Mouse (Mus musculus): Measurements from ENCODE around the gene Pik3cb. TPM values are rescaled to one million over a fixed set of nuclear protein-coding genes. Genes with fewer than 3 reads are reported as not detected.
A peak's percentile ranks its signal among the peaks of the same experiment; 100 is the strongest.

Pik3cb gene
- total and polyA plus RNA-seq, 3 experiments = 2.2 to 7.6 TPM; not detected in 1

DNA sequence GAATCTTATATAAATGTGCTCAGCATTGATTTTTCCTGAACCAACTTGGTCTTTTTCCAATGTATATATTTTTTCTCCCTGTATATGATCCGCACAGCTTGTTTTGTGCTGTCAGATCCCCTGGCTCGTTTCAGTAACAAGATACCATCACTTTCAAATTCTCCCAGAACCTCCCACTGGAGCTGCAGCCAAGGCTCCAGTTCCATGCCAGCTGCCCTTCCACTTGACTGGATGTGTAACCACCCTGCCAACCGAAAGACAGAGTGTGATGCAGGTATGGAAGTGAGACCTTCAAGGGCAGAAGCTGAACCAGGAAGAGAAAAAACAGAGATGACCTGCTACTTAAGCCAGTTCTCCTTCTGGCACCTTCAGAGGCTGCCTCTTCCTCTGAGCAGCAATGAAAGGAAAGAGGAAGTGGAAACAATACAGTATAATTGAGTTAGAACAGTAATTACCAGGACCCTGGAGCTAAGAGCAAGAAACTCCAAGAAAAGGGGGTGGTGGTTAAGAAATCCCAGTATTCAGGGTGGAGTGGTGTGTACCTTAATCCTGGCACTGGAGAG, 24.3 kb upstream of the Pik3cb start (continued):
- no peak for TF ChIP-seq GATA1 (IDR thresholded peaks at IDR 0.05; ENCODE audit: low read depth, low read length)
- TF ChIP-seq UBTF (IDR thresholded peaks at IDR 0.05; ENCODE audit: borderline replicate concordance, insufficient read depth, low read depth, low read length) = no peak
- no peak for TF ChIP-seq RCOR1 (IDR thresholded peaks at IDR 0.05; ENCODE audit: low read depth, low read length)
- no peak for TF ChIP-seq TCF12 (IDR thresholded peaks at IDR 0.05; ENCODE audit: low read depth, low read length)
- TF ChIP-seq HCFC1 (IDR thresholded peaks at IDR 0.05; ENCODE audit: low read depth, low read length) = no peak
- TF ChIP-seq CHD1 (IDR thresholded peaks at IDR 0.05; ENCODE audit: low read depth, low read length) = no peak
- TF ChIP-seq CTCF (IDR thresholded peaks at IDR 0.05 in 2 of 3, conservative IDR thresholded peaks at IDR 0.05 in 1 of 3; ENCODE audit: control insufficient read depth in 1 of 3, insufficient read depth in 1 of 3, low read depth in 2 of 3, low read length in 3 of 3, poor library complexity in 1 of 3, severe bottlenecking in 1 of 3) = no peak
- TF ChIP-seq MAX (IDR thresholded peaks at IDR 0.05; ENCODE audit: low read length) = peak; percentile 30; the same call in 1 of the 2 replicates
- TF ChIP-seq GABPA (IDR thresholded peaks at IDR 0.05; ENCODE audit: low read depth, low read length) = no peak
- TF ChIP-seq ELF1 (IDR thresholded peaks at IDR 0.05; ENCODE audit: low read depth, low read length) = peak; percentile 66; the same call in 1 of the 2 replicates
- TF ChIP-seq KAT2A (conservative IDR thresholded peaks at IDR 0.05; ENCODE audit: low read depth, low read length) = no peak

DNA sequence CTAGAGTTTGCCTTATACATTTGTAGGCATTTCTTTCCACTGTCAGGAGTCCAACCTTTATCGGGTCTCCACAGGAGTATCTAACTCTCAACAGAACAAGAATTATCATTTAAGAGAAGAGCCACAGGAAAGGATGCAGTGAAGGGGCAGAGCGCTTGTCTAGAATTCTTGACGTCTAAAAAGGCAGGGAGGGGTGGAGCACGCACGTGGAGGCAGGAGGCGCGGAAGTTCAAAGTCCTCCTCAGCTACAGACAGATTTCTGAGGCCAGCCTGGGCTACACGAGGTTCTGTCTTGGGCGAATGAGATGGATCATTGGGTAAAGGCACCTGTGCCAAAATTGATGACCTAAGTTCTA, 23.7 kb upstream of the Pik3cb start:
- H3K79me2 ChIP-seq (ENCODE audit: control insufficient read depth, insufficient read depth, low read length, poor library complexity) = no peaks in the 10 kb centered on the region
- H3K36me3 ChIP-seq (ENCODE audit: control insufficient read depth in 1 of 2, insufficient read depth in 2 of 2, low read length in 2 of 2) = peaks cover 0 to 33% of the 10 kb centered on the region in 2 experiments; a peak in 2 of 4 replicates
- H3K9ac ChIP-seq (ENCODE audit: control insufficient read depth, low read depth, low read length, poor library complexity, severe bottlenecking) = peak overlapping the region; percentile 70
- H3K4me1 ChIP-seq (ENCODE audit: control insufficient read depth in 1 of 2, insufficient read depth in 2 of 2, low read length in 2 of 2) = peaks cover 17 to 43% of the 10 kb centered on the region in 2 experiments
- H3K4me3 ChIP-seq (ENCODE audit: control insufficient read depth in 1 of 2, insufficient read depth in 1 of 2, low read depth in 2 of 2, low read length in 2 of 2) = peak overlapping the region; percentile 49 to 52
- H3K27me3 ChIP-seq (ENCODE audit: control insufficient read depth in 1 of 2, insufficient read depth in 2 of 2, low read length in 2 of 2) = no peaks in the 10 kb centered on the region
- no peaks in the 10 kb centered on the region for H3K9me3 ChIP-seq (replicated peaks; ENCODE audit: insufficient read depth, low read length)
- peak overlapping the region; percentile 94 for H3K27ac ChIP-seq (ENCODE audit: control insufficient read depth, low read depth, low read length)
- no peak for DNase-seq (ENCODE audit: low read depth, low spot score)
- TF ChIP-seq GABPA (IDR thresholded peaks at IDR 0.05; ENCODE audit: low read depth, low read length) (no peak), CHD1 (IDR thresholded peaks at IDR 0.05; ENCODE audit: low read depth, low read length) (no peak), ZMIZ1 (IDR thresholded peaks at IDR 0.05; ENCODE audit: low read depth, low read length) (no peak), ELF1 (IDR thresholded peaks at IDR 0.05; ENCODE audit: low read depth, low read length) (0 out of 2 replicates have a peak, but pooled peaks have one; percentile 26), RAD21 (IDR thresholded peaks at IDR 0.05; ENCODE audit: low read depth, low read length) (no peak), TCF12 (IDR thresholded peaks at IDR 0.05; ENCODE audit: low read depth, low read length) (peak; percentile 66), USF2 (IDR thresholded peaks at IDR 0.05; ENCODE audit: borderline replicate concordance in 1 of 2, insufficient read depth in 1 of 2, low read depth in 1 of 2, low read length in 2 of 2) (no peak), E2F4 (IDR thresholded peaks at IDR 0.05; ENCODE audit: borderline replicate concordance, low read depth, low read length) (no peak), MAX (IDR thresholded peaks at IDR 0.05; ENCODE audit: low read length) (peak; percentile 89), NELFE (IDR thresholded peaks at IDR 0.05; ENCODE audit: low read depth, low read length) (no peak), HCFC1 (IDR thresholded peaks at IDR 0.05; ENCODE audit: low read depth, low read length) (no peak), POLR2AphosphoS5 (IDR thresholded peaks at IDR 0.05; ENCODE audit: borderline replicate concordance, low read depth, low read length) (no peak), MEF2A (IDR thresholded peaks at IDR 0.05; ENCODE audit: extremely low read depth, insufficient replicate concordance, low read depth, low read length, poor library complexity, severe bottlenecking) (no peak), UBTF (IDR thresholded peaks at IDR 0.05; ENCODE audit: borderline replicate concordance, insufficient read depth, low read depth, low read length) (no peak), MYB (IDR thresholded peaks at IDR 0.05; ENCODE audit: low read depth, low read length) (no peak), SMC3 (IDR thresholded peaks at IDR 0.05; ENCODE audit: low read depth, low read length) (no peak), MAFK (IDR thresholded peaks at IDR 0.05; ENCODE audit: borderline replicate concordance, low read depth, low read length) (no peak), EP300 (IDR thresholded peaks at IDR 0.05; ENCODE audit: low read depth in 1 of 2, low read length in 2 of 2) (peak in 1 of 2 experiments; percentile 63; a peak in 2 of 4 replicates), POLR2AphosphoS2 (IDR thresholded peaks at IDR 0.05; ENCODE audit: low read length) (no peak), ZNF384 (IDR thresholded peaks at IDR 0.05; ENCODE audit: low read depth, low read length) (no peak), RCOR1 (IDR thresholded peaks at IDR 0.05; ENCODE audit: low read depth, low read length) (no peak), SIN3A (IDR thresholded peaks at IDR 0.05; ENCODE audit: low read length) (no peak), NRF1 (IDR thresholded peaks at IDR 0.05; ENCODE audit: insufficient read depth, low read depth, low read length, poor library complexity, severe bottlenecking) (no peak), BHLHE40 (IDR thresholded peaks at IDR 0.05; ENCODE audit: borderline replicate concordance, low read depth, low read length) (peak; percentile 46; the same call in 1 of the 2 replicates), CHD2 (IDR thresholded peaks at IDR 0.05; ENCODE audit: low read length) (no peak), MXI1 (IDR thresholded peaks at IDR 0.05; ENCODE audit: low read depth, low read length) (peak; percentile 84), ZC3H11A (IDR thresholded peaks at IDR 0.05; ENCODE audit: low read depth, low read length) (no peak), TAL1 (IDR thresholded peaks at IDR 0.05; ENCODE audit: low read length) (peak; percentile 43; the same call in 1 of the 2 replicates), KAT2A (conservative IDR thresholded peaks at IDR 0.05; ENCODE audit: low read depth, low read length) (no peak), ZKSCAN1 (IDR thresholded peaks at IDR 0.05; ENCODE audit: low read depth, low read length) (no peak)

Measured in MEL (cell line).